ENCODE assay signal across 8 mouse cellular contexts in genomic region chr3:37419458-37419991, GRCm38 (mm10). TPM values are rescaled to one million over a fixed set of nuclear protein-coding genes. Genes with fewer than 3 reads are reported as not detected.
DNase-seq lines count a peak whose midpoint lies in the region; ATAC-seq lines count a peak whose summit lies in the region.

Spata5 (plus strand) TSS chr3:37419896.

- peak within 1 kb of the TSS; percentile 81 for H3K9ac ChIP-seq in hindbrain, embryonic 15.5 days

- H3K27me3 ChIP-seq in hindbrain, embryonic 15.5 days: no peaks in the 10 kb centered on the region

- 0 out of 2 replicates have a peak, but pooled peaks cover 2% of the 10 kb centered on the region for H3K36me3 ChIP-seq in hindbrain, embryonic 15.5 days

- DNase-seq in T-cell, adult 2 months (ENCODE audit: low spot score): peak; percentile 97
- DNase-seq in cerebellum, postnatal 36 days: peak; percentile 96 to 98
- peak; percentile 93 to 94 for DNase-seq in frontal cortex, postnatal 36 days (ENCODE audit: low spot score in 2 of 2)
- DNase-seq in left cerebral cortex, adult 11 months (ENCODE audit: low spot score): peak; percentile 95
- DNase-seq in lung, postnatal 4 days: peak; percentile 98 to 99
- peak; percentile 100 for DNase-seq in retina, postnatal 7 days (ENCODE audit: low read depth, low spot score)
- DNase-seq in urinary bladder, adult 2 months (ENCODE audit: low spot score): peak; percentile 80

- H3K9me3 ChIP-seq in hindbrain, embryonic 15.5 days: no peaks in the 10 kb centered on the region

- peak within 1 kb of the TSS; percentile 74 for H3K4me3 ChIP-seq in hindbrain, embryonic 15.5 days

- H3K4me2 ChIP-seq in hindbrain, embryonic 15.5 days: peak within 1 kb of the TSS; percentile 95

- peak within 1 kb of the TSS; percentile 96 for H3K27ac ChIP-seq in hindbrain, embryonic 15.5 days (replicated peaks)

- WGBS in hindbrain, embryonic 15.5 days: under 1% methylated on average over 41 of the region's 50 CpGs

- H3K4me1 ChIP-seq in hindbrain, embryonic 15.5 days (replicated peaks): peaks cover 24% of the 10 kb centered on the region

- peak; percentile 97 for ATAC-seq in hindbrain, embryonic 15.5 days (ENCODE audit: low FRiP score, low read depth)

RNA-seq across cellular contexts. Expression of gene Spata5, which starts in this region (rescaled TPM):
- 28.2 and 29.9 TPM in 2 replicates for polyA plus RNA-seq in hindbrain, embryonic 15.5 days (2015; fragmentation: Nextera tagmentation; extraction: Ambion mirVana)
- polyA plus RNA-seq in urinary bladder, adult 2 months (2012; rRNA removed): 6.2 and 8.1 TPM in 2 replicates

Comparison
In these comparisons a context has a peak if more than half of its experiments do, and no peak if none do; other contexts are left out.
1. Peak in every context shown above with its lines: DNase-seq, ATAC-seq, H3K4me3 ChIP-seq and H3K27ac ChIP-seq.